Comparison of ENCODE assay signal across 9 mouse cellular contexts in the genomic region with DNA sequence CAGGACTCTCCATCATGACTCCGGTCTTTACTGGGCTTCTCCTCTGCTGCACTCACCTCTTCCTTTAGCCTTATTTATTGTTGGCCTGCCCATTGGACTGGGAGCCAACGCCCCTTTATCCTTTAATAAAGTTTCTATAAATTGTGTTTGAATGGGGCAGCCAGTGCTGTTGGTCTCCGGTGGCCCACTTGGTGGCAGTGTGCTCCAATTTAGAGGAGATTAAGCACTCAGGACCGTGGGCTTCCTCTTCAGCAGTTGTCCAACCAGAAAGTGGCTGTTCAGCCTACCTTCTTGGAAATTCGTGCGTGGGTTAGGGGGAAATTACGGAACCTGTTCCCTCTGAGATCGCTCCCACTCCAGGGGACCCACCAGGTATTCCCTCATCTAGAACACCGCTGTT. TPM values are rescaled to one million over a fixed set of nuclear protein-coding genes. Genes with fewer than 3 reads are reported as not detected.
A peak's percentile ranks its signal among the peaks of the same experiment; 100 is the strongest.
DNase-seq lines count a peak whose midpoint lies in the region; ATAC-seq and TF ChIP-seq lines count a peak whose summit lies in the region.
"Had no signal": no experiment of that assay in that cellular context is flagged by ENCODE, and none has a peak within 500 bp of the region (broad histone marks: within the 10 kb centered on the region; RNA-seq: fewer than 3 reads in every experiment).

No protein-coding gene starts in this region.

- H3K27me3 ChIP-seq in CH12.LX (replicated peaks): no peaks in the 10 kb centered on the region
- H3K27me3 ChIP-seq in liver, embryonic 14.5 days (ENCODE audit: control insufficient read depth, insufficient read depth, low read length): peaks cover 36% of the 10 kb centered on the region

- peaks cover 11% of the 10 kb centered on the region for H3K9me3 ChIP-seq in CH12.LX (replicated peaks; ENCODE audit: low read length)
- no peaks in the 10 kb centered on the region for H3K9me3 ChIP-seq in liver, embryonic 14.5 days (ENCODE audit: control insufficient read depth, low read length)
- H3K9me3 ChIP-seq: embryonic facial prominence, embryonic 15.5 days had no signal

- H3K27ac ChIP-seq in CH12.LX (ENCODE audit: insufficient read depth, low read depth): no peak overlapping the region
- H3K27ac ChIP-seq in liver, embryonic 14.5 days: no peak overlapping the region
- H3K27ac ChIP-seq: embryonic facial prominence, embryonic 15.5 days; limb, embryonic 12.5 days had no signal

- no peaks in the 10 kb centered on the region for H3K79me2 ChIP-seq in CH12.LX (replicated peaks; ENCODE audit: control insufficient read depth, extremely low read depth, insufficient read depth, poor library complexity, severe bottlenecking)

- no peak for TF ChIP-seq POLR2A in CH12.LX (IDR thresholded peaks at IDR 0.05; ENCODE audit: low read depth, low read length)

- no peak overlapping the region for H3K4me3 ChIP-seq in CH12.LX (replicated peaks in 1 of 3; ENCODE audit: low read depth in 2 of 3, low read length in 2 of 3, poor library complexity in 1 of 3)
- H3K4me3 ChIP-seq in liver, embryonic 14.5 days (ENCODE audit: insufficient read depth in 1 of 2, low read depth in 2 of 2, low read length in 2 of 2): no peak overlapping the region
- H3K4me3 ChIP-seq: embryonic facial prominence, embryonic 15.5 days; limb, embryonic 12.5 days had no signal

- peak in 1 of 2 experiments; percentile 73; a peak in 2 of 4 replicates for TF ChIP-seq CTCF in CH12.LX (conservative IDR thresholded peaks at IDR 0.05 in 1 of 2, IDR thresholded peaks at IDR 0.05 in 1 of 2; ENCODE audit: low read depth in 2 of 2, low read length in 2 of 2)
- TF ChIP-seq CTCF in liver, embryonic 14.5 days (IDR thresholded peaks at IDR 0.05; ENCODE audit: low read depth): peak; percentile 62

- 64% methylated on average over 9 of the region's 9 CpGs for WGBS in liver, embryonic 14.5 days (ENCODE audit: insufficient replicate concordance)

- TF ChIP-seq EP300 in CH12.LX (IDR thresholded peaks at IDR 0.05; ENCODE audit: low read length): no peak
- no peak for TF ChIP-seq EP300 in liver, embryonic 14.5 days (IDR thresholded peaks at IDR 0.05; ENCODE audit: low read depth)

- peak; percentile 73 for DNase-seq in kidney, adult 18-20 months
- DNase-seq in kidney, adult 11 months: no peak
- peak; percentile 68 for DNase-seq in 416B (ENCODE audit: low read depth)
- DNase-seq in CH12.LX (ENCODE audit: extremely low read depth): no peak
- peak; percentile 61 for DNase-seq in embryo, embryonic 11 days
- DNase-seq in liver, embryonic 14.5 days (ENCODE audit: low read depth in 3 of 3, low spot score in 3 of 3): no peak

- in situ Hi-C loops in CH12.LX (cut with MboI; ENCODE audit: low pct_ligation_motif_present, low pct_unique_long_range_greater_than_20kb, low sequenced_read_pairs): no loop called here

- H3K9ac ChIP-seq in CH12.LX (ENCODE audit: insufficient read depth, low read depth): no peak overlapping the region
- no peak overlapping the region for H3K9ac ChIP-seq in liver, embryonic 14.5 days (replicated peaks)
- H3K9ac ChIP-seq: embryonic facial prominence, embryonic 15.5 days; limb, embryonic 12.5 days had no signal

- no peak overlapping the region for H3K4me2 ChIP-seq in CH12.LX (ENCODE audit: insufficient read depth, low read depth, poor library complexity, severe bottlenecking)
- H3K4me2 ChIP-seq in liver, embryonic 14.5 days (ENCODE audit: low read depth): no peak overlapping the region
- H3K4me2 ChIP-seq: embryonic facial prominence, embryonic 15.5 days; limb, embryonic 12.5 days had no signal

- H3K36me3 ChIP-seq in CH12.LX (replicated peaks in 1 of 2; ENCODE audit: control insufficient read depth in 1 of 2, insufficient read depth in 1 of 2, low read length in 1 of 2): peaks cover 39 to 76% of the 10 kb centered on the region in 2 experiments
- peaks cover 22% of the 10 kb centered on the region for H3K36me3 ChIP-seq in liver, embryonic 14.5 days (replicated peaks; ENCODE audit: control insufficient read depth, insufficient read depth, low read depth)

- peaks cover 0 to 10% of the 10 kb centered on the region in 2 experiments; a peak in 3 of 4 replicates for H3K4me1 ChIP-seq in CH12.LX (ENCODE audit: control insufficient read depth in 1 of 2, insufficient read depth in 2 of 2)
- H3K4me1 ChIP-seq in liver, embryonic 14.5 days (replicated peaks; ENCODE audit: control insufficient read depth in 2 of 2, insufficient read depth in 2 of 2, low read length in 1 of 2): peaks cover 0 to 4% of the 10 kb centered on the region in 2 experiments; a peak in 1 of 4 replicates

- TF ChIP-seq RAD21 in CH12.LX (IDR thresholded peaks at IDR 0.05; ENCODE audit: low read depth, low read length): peak; percentile 65

- dilution Hi-C loops in CH12.LX (cut with MboI; ENCODE audit: extremely low pct_ligation_motif_present, extremely low pct_unique_long_range_greater_than_20kb, low sequenced_read_pairs): no loop called here

- no peak for ATAC-seq in liver, embryonic 14.5 days (ENCODE audit: insufficient read depth)
- ATAC-seq in activated CD4-positive, CD25-positive, alpha-beta regulatory T cell, adult 4 months: no peak

TF ChIP-seq in CH12.LX, 34 proteins besides CTCF, POLR2A, EP300 and RAD21:
- TF ChIP-seq TCF12 (IDR thresholded peaks at IDR 0.05; ENCODE audit: low read depth, low read length) (no peak), SMC3 (IDR thresholded peaks at IDR 0.05; ENCODE audit: low read depth, low read length) (peak; percentile 55)

RNA-seq across cellular contexts. Expression of a gene that starts 4.4 kb away (rescaled TPM):
- total RNA-seq in CH12.LX (2012; rRNA removed) (0.08 TPM in 1 of 2 replicates, not detected in the other), CH12.LX (2014; rRNA removed) (not detected in 2 replicates)
- not detected in 2 replicates for polyA plus RNA-seq in CH12.LX (2012; ENCODE audit: insufficient read length, low read depth)
- not detected in 2 replicates for polyA plus RNA-seq in liver, embryonic 14.5 days (2012; rRNA removed)
- not detected in 2 replicates for polyA plus RNA-seq in liver, embryonic 14.5 days (2014; fragmentation: Nextera tagmentation; extraction: Ambion mirVana)
- polyA plus RNA-seq in activated CD4-positive, CD25-positive, alpha-beta regulatory T cell, adult 4 months (2017; shearing (Covaris generic)): not detected
- polyA plus RNA-seq: limb, embryonic 12.5 days had no signal

RNA-seq across cellular contexts. Expression of a gene that starts 8.9 kb away (rescaled TPM):
- total RNA-seq in CH12.LX (2012; rRNA removed): 17.8 and 25.0 TPM in 2 replicates
- total RNA-seq in CH12.LX (2014; rRNA removed): 19.2 and 20.2 TPM in 2 replicates
- 61.0 and 74.2 TPM in 2 replicates for polyA plus RNA-seq in CH12.LX (2012; ENCODE audit: insufficient read length, low read depth)
- polyA plus RNA-seq in liver, embryonic 14.5 days (2012; rRNA removed): 14.3 and 15.7 TPM in 2 replicates
- polyA plus RNA-seq in liver, embryonic 14.5 days (2014; fragmentation: Nextera tagmentation; extraction: Ambion mirVana): 11.1 and 12.1 TPM in 2 replicates
- 1 to 10 TPM; 3.6 to 4.4 TPM for polyA plus RNA-seq in activated CD4-positive, CD25-positive, alpha-beta regulatory T cell, adult 4 months (2017; shearing (Covaris generic))

RNA-seq across cellular contexts. Expression of a gene that starts 9.7 kb away (rescaled TPM):
- 10.0 and 10.6 TPM in 2 replicates for total RNA-seq in CH12.LX (2012; rRNA removed)
- total RNA-seq in CH12.LX (2014; rRNA removed): 20.4 and 24.2 TPM in 2 replicates
- 12.4 and 14.5 TPM in 2 replicates for polyA plus RNA-seq in CH12.LX (2012; ENCODE audit: insufficient read length, low read depth)
- 11.4 and 12.1 TPM in 2 replicates for polyA plus RNA-seq in liver, embryonic 14.5 days (2012; rRNA removed)
- 10.9 and 11.6 TPM in 2 replicates for polyA plus RNA-seq in liver, embryonic 14.5 days (2014; fragmentation: Nextera tagmentation; extraction: Ambion mirVana)
- polyA plus RNA-seq in activated CD4-positive, CD25-positive, alpha-beta regulatory T cell, adult 4 months (2017; shearing (Covaris generic)): not detected

RNA-seq across cellular contexts. Expression of a gene that starts 28.3 kb away (rescaled TPM):
- total RNA-seq in CH12.LX (2012; rRNA removed) (not detected in 2 replicates), CH12.LX (2014; rRNA removed) (0.12 TPM in 1 of 2 replicates, not detected in the other)
- not detected in 2 replicates for polyA plus RNA-seq in CH12.LX (2012; ENCODE audit: insufficient read length, low read depth)
- 1.1 and 1.2 TPM in 2 replicates for polyA plus RNA-seq in liver, embryonic 14.5 days (2012; rRNA removed)
- polyA plus RNA-seq in liver, embryonic 14.5 days (2014; fragmentation: Nextera tagmentation; extraction: Ambion mirVana): 0.32 and 0.53 TPM in 2 replicates
- polyA plus RNA-seq in activated CD4-positive, CD25-positive, alpha-beta regulatory T cell, adult 4 months (2017; shearing (Covaris generic)): not detected

RNA-seq across cellular contexts. Expression of a gene that starts 42.5 kb away (rescaled TPM):
- total RNA-seq in CH12.LX (2012; rRNA removed) (26.5 and 27.1 TPM in 2 replicates), CH12.LX (2014; rRNA removed) (68.3 and 81.0 TPM in 2 replicates)
- 79.5 and 81.0 TPM in 2 replicates for polyA plus RNA-seq in CH12.LX (2012; ENCODE audit: insufficient read length, low read depth)
- 6.5 and 7.7 TPM in 2 replicates for polyA plus RNA-seq in liver, embryonic 14.5 days (2012; rRNA removed)
- polyA plus RNA-seq in liver, embryonic 14.5 days (2014; fragmentation: Nextera tagmentation; extraction: Ambion mirVana): 6.7 and 8.4 TPM in 2 replicates
- polyA plus RNA-seq in activated CD4-positive, CD25-positive, alpha-beta regulatory T cell, adult 4 months (2017; shearing (Covaris generic)): not detected

Comparison
In these comparisons a context has a peak if more than half of its experiments do, and no peak if none do; other contexts are left out.
1. DNase-seq: peak in kidney, adult 18-20 months (single experiment), 416B (single experiment) and embryo, embryonic 11 days (single experiment); none in kidney, adult 11 months (single experiment), CH12.LX (single experiment) and liver, embryonic 14.5 days (0 of 3).
2. RNA of a gene that starts 9.7 kb away (polyA plus RNA-seq): 12.4 to 14.5 TPM in CH12.LX and 10.9 to 12.1 TPM in liver, embryonic 14.5 days; not detected in activated CD4-positive, CD25-positive, alpha-beta regulatory T cell, adult 4 months; every median in the first group is over 10 times any median in the second.